Mouse (Mus musculus): ENCODE results near the gene Rdh16f2.
"Not testable (repeated sequence)": the region's sequence is repeated elsewhere in the genome, so short reads cannot be mapped to it uniquely, and the experiment has no call there.

The Rdh16f2 gene

GRCm38 (mm10) chr10:127866232-127866631 is at the start of gene Rdh16f2:
Gene Rdh16f2 (plus strand): TSS chr10:127866474.
- ChIA-PET POLR2A (no interaction called here), CTCF (no interaction called here)

GRCm38 (mm10) chr10:127817268-127817910 is 48.9 kb upstream of the Rdh16f2 start:
- POLR2A ChIA-PET, CTCF ChIA-PET: not testable (repeated sequence)

GRCm38 (mm10) chr10:127821806-127822205 is 44.5 kb upstream of the Rdh16f2 start:
- CTCF ChIA-PET, result not testable (repeated sequence)
- POLR2A ChIA-PET, result interaction anchor here in 1 of 4 experiments (0.6 kb wide), 1 partner anchor 178 kb away, joined by 5 read pairs; no protein-coding TSS in a partner anchor

- ChIA-PET POLR2A (no interaction called here), CTCF (interaction anchor here in 3 of 4 experiments (0.5 to 1.4 kb wide), 5 partner anchors 61 to 266 kb away, joined by 3 to 8 read pairs (median 4); partner anchors contain the start of gene Baz2a (in 1 of the 3))
These were observed 40.9 kb upstream of the Rdh16f2 start for GRCm38 (mm10) chr10:127825386-127825785.

GRCm38 (mm10) chr10:127829121-127829520 is 37.2 kb upstream of the Rdh16f2 start:
- ChIA-PET CTCF (no interaction called here), POLR2A (no interaction called here)

- CTCF ChIA-PET, result interaction anchor here in 1 of 4 experiments (0.6 kb wide), 1 partner anchor 16 kb away, joined by 3 read pairs; no protein-coding TSS in a partner anchor
- POLR2A ChIA-PET, result not testable (repeated sequence)
These were observed 32.1 kb upstream of the Rdh16f2 start for GRCm38 (mm10) chr10:127834186-127834585.

- ChIA-PET POLR2A (interaction anchor here in 1 of 4 experiments (0.6 kb wide), 1 partner anchor 110 kb away, joined by 4 read pairs; no protein-coding TSS in a partner anchor), CTCF (no interaction called here)
These were observed 31.0 kb upstream of the Rdh16f2 start for GRCm38 (mm10) chr10:127835292-127835691.

GRCm38 (mm10) chr10:127837793-127838192 is 28.5 kb upstream of the Rdh16f2 start:
- POLR2A ChIA-PET, CTCF ChIA-PET: not testable (repeated sequence)

GRCm38 (mm10) chr10:127838539-127838938 is 27.7 kb upstream of the Rdh16f2 start:
- CTCF ChIA-PET, result no interaction called here

GRCm38 (mm10) chr10:127840776-127841175 is 25.5 kb upstream of the Rdh16f2 start:
- ChIA-PET CTCF (no interaction called here), POLR2A (interaction anchor here in 1 of 4 experiments (0.7 kb wide), 2 partner anchors 66 to 77 kb away, joined by 3 to 5 read pairs; no protein-coding TSS in a partner anchor)

More at GRCm38 (mm10) chr10:127838539-127838938, 27.7 kb upstream of the Rdh16f2 start:
- POLR2A ChIA-PET, result no interaction called here

GRCm38 (mm10) chr10:127845945-127846344 is 20.3 kb upstream of the Rdh16f2 start:
- CTCF ChIA-PET, POLR2A ChIA-PET: not testable (repeated sequence)

GRCm38 (mm10) chr10:127848089-127848488 is 18.2 kb upstream of the Rdh16f2 start:
- CTCF ChIA-PET, result interaction anchor here in 1 of 4 experiments (0.6 kb wide), 1 partner anchor 84 kb away, joined by 5 read pairs; no protein-coding TSS in a partner anchor

GRCm38 (mm10) chr10:127849628-127850027 is 16.6 kb upstream of the Rdh16f2 start, which contains the start of gene Rdh19:
Gene Rdh19 (plus strand): TSS chr10:127849928.
- CTCF ChIA-PET, result interaction anchor here in 1 of 4 experiments (0.6 kb wide), 1 partner anchor 1319 kb away, joined by 8 read pairs; no protein-coding TSS in a partner anchor
- POLR2A ChIA-PET, result no interaction called here

More at GRCm38 (mm10) chr10:127848089-127848488, 18.2 kb upstream of the Rdh16f2 start:
- POLR2A ChIA-PET, result no interaction called here

- CTCF ChIA-PET, result interaction anchor here in 1 of 4 experiments (0.6 kb wide), 1 partner anchor 175 kb away, joined by 4 read pairs; no protein-coding TSS in a partner anchor
- POLR2A ChIA-PET, result no interaction called here
These were observed 9.9 kb upstream of the Rdh16f2 start for GRCm38 (mm10) chr10:127856376-127856775.

GRCm38 (mm10) chr10:127864931-127865330 is 1.3 kb upstream of the Rdh16f2 start:
- ChIA-PET POLR2A (interaction anchor here in 1 of 4 experiments (0.6 kb wide), 1 partner anchor 315 kb away, joined by 3 read pairs; no protein-coding TSS in a partner anchor), CTCF (no interaction called here)

- ChIA-PET POLR2A (interaction anchor here in 1 of 4 experiments (0.8 kb wide), 1 partner anchor 24 kb away, joined by 7 read pairs; no protein-coding TSS in a partner anchor), CTCF (interaction anchor here in 3 of 4 experiments (0.5 to 1.2 kb wide), 6 partner anchors 9 to 503 kb away, joined by 3 to 9 read pairs (median 5); no protein-coding TSS in a partner anchor)
These were observed 6.2 kb downstream of the Rdh16f2 start for GRCm38 (mm10) chr10:127872484-127872883.

- POLR2A ChIA-PET, result interaction anchor here in 3 of 4 experiments (0.6 to 1.5 kb wide), 6 partner anchors 11 to 256 kb away, joined by 3 to 29 read pairs (median 4); partner anchors contain the start of genes Lrp1 (in 1 of the 3) and Rdh7 (in 1 of the 3)
These were observed 11.4 kb downstream of the Rdh16f2 start for GRCm38 (mm10) chr10:127877681-127878080.

GRCm38 (mm10) chr10:127878262-127879057 is 12.2 kb downstream of the Rdh16f2 start:
- CTCF ChIA-PET, result interaction anchor here in 1 of 4 experiments (0.6 kb wide), 1 partner anchor 861 kb away, joined by 3 read pairs; no protein-coding TSS in a partner anchor

More at GRCm38 (mm10) chr10:127877681-127878080, 11.4 kb downstream of the Rdh16f2 start:
- CTCF ChIA-PET, result interaction anchor here in 2 of 4 experiments (0.5 to 0.9 kb wide), 3 partner anchors 16 to 57 kb away, joined by 3 to 8 read pairs (median 3); no protein-coding TSS in a partner anchor

GRCm38 (mm10) chr10:127879155-127879688 is 12.9 kb downstream of the Rdh16f2 start:
- CTCF ChIA-PET, result interaction anchor here in 2 of 4 experiments (0.5 to 1.2 kb wide), 3 partner anchors 133 to 860 kb away, joined by 3 to 5 read pairs (median 3); no protein-coding TSS in a partner anchor

More at GRCm38 (mm10) chr10:127878262-127879057, 12.2 kb downstream of the Rdh16f2 start:
- POLR2A ChIA-PET, result interaction anchor here in 3 of 4 experiments (0.6 to 3.4 kb wide), 4 partner anchors 10 to 28 kb away, joined by 3 to 29 read pairs (median 8); partner anchors contain the start of gene Rdh7 (in 1 of the 3)

More at GRCm38 (mm10) chr10:127879155-127879688, 12.9 kb downstream of the Rdh16f2 start:
- POLR2A ChIA-PET, result interaction anchor here in 1 of 4 experiments (3.4 kb wide), 1 partner anchor 28 kb away, joined by 12 read pairs; no protein-coding TSS in a partner anchor
